Mouse (Mus musculus): Measurements from ENCODE around the gene Arfgap2. TPM values are rescaled to one million over a fixed set of nuclear protein-coding genes. Genes with fewer than 3 reads are reported as not detected.
A peak's percentile ranks its signal among the peaks of the same experiment; 100 is the strongest.
"Not testable (repeated sequence)": the region's sequence is repeated elsewhere in the genome, so short reads cannot be mapped to it uniquely, and the experiment has no call there.

The Arfgap2 gene
- total RNA-seq (2021): 107 and 108 TPM in 2 replicates
- long read RNA-seq, transcript Arfgap2-201 (17 exons, 2,791 nt): minor isoform, 8 of 341 reads
- long read RNA-seq, transcript Arfgap2-202 (16 exons, 3,068 nt): major isoform, 274 of 341 reads
- long read RNA-seq, partial matches to known transcripts: 23 of 341 reads
- long read RNA-seq, other reads (novel, unspliced or antisense): 36 of 341 reads

GRCm38 (mm10) chr2:91264711-91265681 is at the start of gene Arfgap2:
TSS of gene Arfgap2 (plus strand) at chr2:91264974.
- peak; percentile 97 for DNase-seq

GRCm38 (mm10) chr2:91217032-91217431 is 47.7 kb upstream of the Arfgap2 start:
- DNase-seq: no peak

- no peak for DNase-seq
Measured at GRCm38 (mm10) chr2:91220501-91220900, 44.3 kb upstream of the Arfgap2 start.

- no peak for DNase-seq
Measured at GRCm38 (mm10) chr2:91223614-91224013, 41.2 kb upstream of the Arfgap2 start.

GRCm38 (mm10) chr2:91229735-91230134 is 35.0 kb upstream of the Arfgap2 start:
- no peak for DNase-seq

- peak; percentile 98 for DNase-seq
Measured at GRCm38 (mm10) chr2:91236601-91237510, 27.9 kb upstream of the Arfgap2 start, which contains the start of gene Ddb2. TSS of gene Ddb2 (minus strand) at chr2:91236982.

- DNase-seq: not testable (repeated sequence)
Measured at GRCm38 (mm10) chr2:91237511-91238080, 27.2 kb upstream of the Arfgap2 start.

- no peak for DNase-seq
Measured at GRCm38 (mm10) chr2:91242547-91242946, 22.2 kb upstream of the Arfgap2 start.

- DNase-seq: no peak
Measured at GRCm38 (mm10) chr2:91243416-91243815, 21.4 kb upstream of the Arfgap2 start.

- DNase-seq: no peak
Measured at GRCm38 (mm10) chr2:91244557-91245228, 20.1 kb upstream of the Arfgap2 start.

- no peak for DNase-seq
Measured at GRCm38 (mm10) chr2:91248366-91248765, 16.4 kb upstream of the Arfgap2 start.

GRCm38 (mm10) chr2:91252001-91252400 is 12.8 kb upstream of the Arfgap2 start:
- DNase-seq: no peak

- DNase-seq: no peak
Measured at GRCm38 (mm10) chr2:91252512-91252911, 12.3 kb upstream of the Arfgap2 start.

- DNase-seq: no peak
Measured at GRCm38 (mm10) chr2:91254725-91255380, 9.9 kb upstream of the Arfgap2 start.

GRCm38 (mm10) chr2:91255661-91256150 is 9.1 kb upstream of the Arfgap2 start, which contains the start of gene Pacsin3:
TSS of gene Pacsin3 (plus strand) at chr2:91255954.
- DNase-seq: no peak

- DNase-seq: peak; percentile 81
Measured at GRCm38 (mm10) chr2:91256256-91257125, 8.3 kb upstream of the Arfgap2 start.

GRCm38 (mm10) chr2:91257126-91257980 is 7.4 kb upstream of the Arfgap2 start:
- DNase-seq: peak; percentile 53

GRCm38 (mm10) chr2:91258054-91258453 is 6.7 kb upstream of the Arfgap2 start:
- peak; percentile 42 for DNase-seq
